Comparison of ENCODE assay signal across 17 mouse cellular contexts in the genomic region with DNA sequence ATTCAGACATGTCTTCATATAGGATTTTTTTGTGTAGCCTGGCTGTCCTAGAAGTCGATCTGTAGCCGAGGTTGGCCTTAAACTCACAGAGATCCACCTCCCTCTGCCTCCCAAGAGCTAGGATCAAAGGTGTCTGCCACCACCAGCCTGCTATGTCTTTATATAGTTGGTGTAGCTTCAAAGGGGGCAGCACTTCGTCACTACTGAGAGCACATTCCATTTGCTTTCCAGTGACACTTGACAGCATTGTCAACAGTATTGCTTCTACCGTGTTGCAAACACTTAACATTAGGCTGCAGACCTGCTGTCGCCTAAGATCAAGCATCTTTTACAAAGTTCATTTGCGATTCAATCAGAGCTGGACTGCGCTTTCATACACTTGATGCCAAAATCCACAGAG. TPM values are rescaled to one million over a fixed set of nuclear protein-coding genes. Genes with fewer than 3 reads are reported as not detected.
"Had no signal": no experiment of that assay in that cellular context is flagged by ENCODE, and none has a peak within 500 bp of the region (broad histone marks: within the 10 kb centered on the region; RNA-seq: fewer than 3 reads in every experiment).

No protein-coding gene starts in this region.

- H3K9ac ChIP-seq: limb, embryonic 13.5 days; liver, embryonic 15.5 days; neural tube, embryonic 15.5 days had no signal

- H3K4me3 ChIP-seq: liver, embryonic 15.5 days; myocyte; neural tube, embryonic 15.5 days had no signal

- H3K27ac ChIP-seq: kidney, postnatal 0 days; limb, embryonic 13.5 days; liver, embryonic 15.5 days; midbrain, embryonic 10.5 days; neural tube, embryonic 15.5 days had no signal

- H3K4me1 ChIP-seq: liver, embryonic 15.5 days had no signal

- H3K4me2 ChIP-seq: liver, embryonic 15.5 days had no signal

- H3K9me3 ChIP-seq: limb, embryonic 13.5 days; liver, embryonic 15.5 days; midbrain, embryonic 10.5 days; neural tube, embryonic 15.5 days had no signal

- H3K36me3 ChIP-seq: limb, embryonic 13.5 days; liver, embryonic 15.5 days; midbrain, embryonic 10.5 days; neural tube, embryonic 15.5 days had no signal

- DNase-seq: kidney, adult 11 months; kidney, adult 9 months; kidney, postnatal 36 days; layer of hippocampus, adult 9-11 months; layer of hippocampus, postnatal 36 days; lung, postnatal 4 days; midbrain, embryonic 14.5 days; right cerebral cortex, adult 18-20 months; right cerebral cortex, postnatal 25 days; thymus, postnatal 36 days had no signal

RNA-seq across cellular contexts. Expression of a gene that starts 16.8 kb away (rescaled TPM):
- polyA plus RNA-seq: myocyte; small intestine, adult 2 months had no signal
